Mouse (Mus musculus) heart, embryonic 16.5 days (tissue): ENCODE results near the gene Synm. TPM values are rescaled to one million over a fixed set of nuclear protein-coding genes. Genes with fewer than 3 reads are reported as not detected.
A peak's percentile ranks its signal among the peaks of the same experiment; 100 is the strongest.

Experiments used
- ATAC-seq: fragments of 200-750 bp; cut with Nextera tagmentation; replicated peaks from 2 replicates; pipeline ENCODE4 v1.8.0; 2017; ENCODE audit warnings: moderate number of reproducible peaks; ENCODE audit not compliant: insufficient read depth, low FRiP score; ENCODE audit errors: extremely low read depth
- H3K27ac ChIP-seq: fragments of 300-500 bp; sonication (generic); 2 replicates; pipeline ENCODE4 v1.5.1; 2014; ENCODE audit warnings: mild to moderate bottlenecking, low read length, control low read depth, moderate library complexity
- H3K27me3 ChIP-seq: fragments of 300-500 bp; sonication (generic); 2 replicates; pipeline ENCODE4 v1.6.1; 2014; ENCODE audit warnings: low read length, mixed read lengths; ENCODE audit not compliant: control insufficient read depth, insufficient read depth
- H3K36me3 ChIP-seq: fragments of 300-500 bp; sonication (generic); 2 replicates; pipeline ENCODE4 v1.6.1; 2014; ENCODE audit not compliant: control insufficient read depth, insufficient read depth
- H3K4me1 ChIP-seq: fragments of 300-500 bp; sonication (generic); 2 replicates; pipeline ENCODE4 v1.6.1; 2014; ENCODE audit warnings: low read length, mixed read lengths; ENCODE audit not compliant: control insufficient read depth, insufficient read depth
- H3K4me2 ChIP-seq: fragments of 300-500 bp; sonication (generic); 2 replicates; pipeline ENCODE4 v1.6.1; 2014; ENCODE audit warnings: low read depth, mild to moderate bottlenecking, control low read depth, low read length
- H3K4me3 ChIP-seq: fragments of 300-500 bp; sonication (generic); 2 replicates; pipeline ENCODE4 v1.5.1; 2014; ENCODE audit warnings: mild to moderate bottlenecking, control low read depth, low read length
- H3K9ac ChIP-seq: fragments of 300-500 bp; sonication (generic); 2 replicates; pipeline ENCODE4 v1.6.1; 2014; ENCODE audit warnings: low read length, control low read depth
- H3K9me3 ChIP-seq: fragments of 300-500 bp; sonication (generic); replicated peaks from 2 replicates; pipeline ENCODE4 v1.6.1; 2016; ENCODE audit warnings: low read length; ENCODE audit not compliant: control insufficient read depth
- WGBS: fragments of 180-500 bp; shearing (Covaris S2); extraction: QIAGEN DNeasy Blood & Tissue Kit; methylation state at CpG from one replicate; pipeline ENCODE4 v1.1.7; 2014; 5-methylcytosine and 5-hydroxymethylcytosine counted together
- polyA plus RNA-seq: library from polyadenylated mRNA; unstranded; fragments of >200 nt; fragmentation: Nextera tagmentation; extraction: Ambion mirVana; gene quantifications from 2 replicates; pipeline ENCODE4 v1.2.1, GENCODE M21; 2015

The Synm gene
- polyA plus RNA-seq, 1 experiment from 2014 or later = 3.8 TPM

DNA sequence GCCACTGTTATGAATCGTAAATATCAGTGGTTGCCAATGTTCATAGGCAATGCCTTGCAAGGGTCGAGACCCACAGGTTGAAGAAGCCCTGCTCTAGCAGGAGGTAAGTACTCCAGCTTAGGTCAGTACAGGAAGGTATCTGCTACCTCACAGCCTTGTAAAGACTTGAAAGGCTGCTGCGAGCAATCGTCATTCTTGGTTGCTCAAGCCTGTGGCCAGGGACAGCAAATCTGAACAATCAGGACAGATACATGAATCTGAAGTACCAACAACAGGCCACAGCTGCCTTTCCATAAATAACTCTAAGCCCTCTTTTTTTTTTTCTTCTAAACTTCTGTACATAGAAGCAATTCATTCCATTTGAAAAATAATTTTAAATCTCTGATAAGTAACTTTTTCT, 27.3 kb downstream of the Synm start:
- Histone ChIP-seq H3K27me3 (no peaks in the 10 kb centered on the region), H3K9me3 (peaks cover 3% of the 10 kb centered on the region; the same call in 1 of the 2 replicates), H3K4me3 (no peak overlapping the region), H3K27ac (no peak overlapping the region; the same call in 1 of the 2 replicates), H3K36me3 (peaks cover 8% of the 10 kb centered on the region), H3K4me1 (peaks cover 20% of the 10 kb centered on the region), H3K4me2 (no peak overlapping the region), H3K9ac (no peak overlapping the region)
- no peak for ATAC-seq
- WGBS = 58% methylated on average over 4 of the region's 4 CpGs

DNA sequence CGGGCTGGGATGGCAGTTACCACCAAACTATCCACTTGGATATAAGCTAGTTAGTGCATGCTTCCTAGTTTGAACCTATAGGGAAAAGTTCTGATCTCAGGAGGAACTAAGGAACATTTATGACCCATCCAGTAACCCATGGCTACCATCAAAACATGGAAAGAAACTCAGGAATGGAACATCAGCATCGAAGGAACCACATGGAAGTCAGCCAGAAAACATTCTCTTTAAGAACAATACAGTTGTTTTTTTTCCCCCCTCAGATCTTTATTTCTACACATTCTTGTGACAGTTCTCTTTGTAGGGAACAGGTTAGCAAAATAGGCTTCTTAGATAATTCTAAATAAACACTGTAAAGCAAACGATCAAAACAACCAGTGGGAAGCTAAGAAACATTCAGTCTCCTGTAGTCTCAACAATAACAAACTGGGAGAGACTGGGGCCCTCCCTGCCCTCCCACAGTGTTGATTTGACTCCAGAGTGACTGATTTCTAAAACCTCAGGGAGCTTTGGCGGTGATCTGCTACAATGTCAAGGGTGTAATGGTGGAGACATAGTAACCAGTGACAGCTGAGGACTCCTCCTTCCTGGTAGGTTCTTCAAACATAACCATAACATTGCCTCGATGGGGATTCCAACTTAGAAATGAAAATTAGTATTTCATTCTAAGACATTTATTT, 29.0 kb downstream of the Synm start:
- H3K27me3 ChIP-seq = no peaks in the 10 kb centered on the region
- peaks cover 20% of the 10 kb centered on the region for H3K4me1 ChIP-seq
- 53% methylated on average over 5 of the region's 5 CpGs for WGBS
- no peak overlapping the region for H3K4me2 ChIP-seq
- peaks cover 3% of the 10 kb centered on the region; the same call in 1 of the 2 replicates for H3K9me3 ChIP-seq
- H3K27ac ChIP-seq = no peak overlapping the region
- no peak overlapping the region for H3K4me3 ChIP-seq
- H3K36me3 ChIP-seq = peaks cover 8% of the 10 kb centered on the region
- no peak overlapping the region for H3K9ac ChIP-seq
- no peak; the same call in 1 of the 2 replicates for ATAC-seq

DNA sequence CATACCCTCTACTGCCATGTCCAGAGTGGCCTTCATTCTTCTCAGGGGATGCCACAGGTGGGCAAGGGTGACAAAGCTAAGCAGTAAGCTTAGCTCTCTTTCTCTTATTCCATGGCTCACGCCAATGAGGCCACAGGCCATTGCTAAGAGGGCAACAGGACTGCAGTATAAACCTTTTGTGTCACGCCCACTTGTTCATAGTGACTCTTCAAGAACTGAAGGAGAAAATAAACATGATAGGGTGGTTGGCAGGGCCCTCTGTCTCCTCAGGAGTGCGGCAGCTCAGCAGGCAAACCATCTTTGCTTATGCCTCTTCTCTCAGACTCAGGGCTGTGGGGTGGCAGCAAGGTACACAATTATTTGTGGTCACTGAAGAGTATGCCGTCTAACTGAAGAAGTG, 30.7 kb downstream of the Synm start:
- Histone ChIP-seq H3K9me3 (peaks cover 3% of the 10 kb centered on the region; the same call in 1 of the 2 replicates), H3K4me2 (no peak overlapping the region), H3K4me1 (peaks cover 19% of the 10 kb centered on the region), H3K9ac (no peak overlapping the region), H3K27ac (no peak overlapping the region), H3K36me3 (peaks cover 12% of the 10 kb centered on the region), H3K27me3 (no peaks in the 10 kb centered on the region), H3K4me3 (no peak overlapping the region)
- no peak for ATAC-seq
- 91% methylated on average over 4 of the region's 4 CpGs for WGBS

DNA sequence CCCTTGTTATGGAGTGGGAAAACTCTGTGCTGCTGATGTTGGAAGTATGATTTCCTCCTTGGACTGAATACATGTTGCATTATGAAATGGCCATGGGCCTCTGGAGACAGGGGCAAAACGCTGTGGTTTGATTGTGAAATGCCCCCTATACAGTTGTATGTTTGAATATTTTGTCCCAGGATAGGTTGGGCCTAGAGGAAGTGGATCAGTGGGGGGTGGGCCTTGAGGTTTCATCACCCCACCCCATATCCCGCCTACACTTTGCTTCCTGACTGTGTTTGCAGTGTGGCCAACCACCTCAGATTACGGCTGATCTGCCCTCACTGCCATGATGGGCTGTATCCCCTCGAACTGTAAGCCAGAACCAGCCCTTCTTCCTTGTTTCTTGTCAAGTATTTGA, 31.3 kb downstream of the Synm start:
- H3K27me3 ChIP-seq = no peaks in the 10 kb centered on the region
- no peak for ATAC-seq
- no peak overlapping the region for H3K27ac ChIP-seq
- WGBS = 90% methylated on average over 4 of the region's 4 CpGs
- H3K9me3 ChIP-seq = peaks cover 3% of the 10 kb centered on the region; the same call in 1 of the 2 replicates
- peaks cover 12% of the 10 kb centered on the region for H3K36me3 ChIP-seq
- no peak overlapping the region for H3K9ac ChIP-seq
- H3K4me1 ChIP-seq = peaks cover 13% of the 10 kb centered on the region
- H3K4me3 ChIP-seq = no peak overlapping the region
- H3K4me2 ChIP-seq = no peak overlapping the region

DNA sequence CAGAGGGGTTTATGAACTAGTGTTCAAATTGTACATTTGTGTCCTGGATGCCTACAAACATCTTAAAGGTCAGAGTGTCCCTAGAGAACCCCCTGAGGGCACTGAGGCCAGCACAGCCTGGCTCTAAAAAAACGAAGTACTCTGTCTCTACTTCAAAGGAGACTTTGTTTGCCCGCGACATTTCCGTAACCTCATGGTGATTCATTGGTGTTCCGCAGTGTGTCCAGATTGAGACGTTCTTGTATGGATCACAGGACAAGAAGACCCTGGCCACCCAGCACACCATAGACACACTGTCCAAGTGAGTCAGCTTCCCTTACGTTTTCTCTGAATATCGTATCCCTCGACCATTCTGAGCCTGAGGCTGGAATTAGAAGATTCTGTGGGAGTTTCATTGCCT, 34.5 kb downstream of the Synm start:
- Histone ChIP-seq H3K27ac (no peak overlapping the region), H3K4me1 (0 out of 2 replicates have a peak, but pooled peaks cover under 1% of the 10 kb centered on the region), H3K9ac (no peak overlapping the region), H3K27me3 (no peaks in the 10 kb centered on the region), H3K9me3 (peaks cover 3% of the 10 kb centered on the region; the same call in 1 of the 2 replicates), H3K4me3 (no peak overlapping the region), H3K4me2 (no peak overlapping the region), H3K36me3 (peaks cover 12% of the 10 kb centered on the region)
- ATAC-seq = no peak
- WGBS = 82% methylated on average over 9 of the region's 9 CpGs

DNA sequence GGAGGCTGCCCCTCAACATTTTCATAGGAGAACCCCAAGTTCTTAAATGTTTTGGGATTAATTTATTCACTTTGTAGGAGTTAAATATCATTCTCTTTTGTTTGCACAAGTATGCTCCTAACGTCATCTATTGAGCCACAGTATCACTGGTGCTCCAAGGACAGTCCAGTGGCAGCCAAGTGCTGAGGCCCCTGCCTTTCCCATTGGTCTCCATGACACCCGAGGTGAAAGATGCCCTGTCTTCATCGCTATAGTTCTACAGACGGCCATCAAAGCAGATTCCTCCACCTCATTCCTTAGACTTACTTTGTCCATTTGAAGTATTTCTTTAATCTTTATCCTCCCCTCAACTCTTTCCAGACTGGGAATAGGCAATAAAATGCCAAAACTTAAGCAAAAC, 35.0 kb downstream of the Synm start:
- Histone ChIP-seq H3K36me3 (peaks cover 12% of the 10 kb centered on the region), H3K4me3 (no peak overlapping the region), H3K27ac (no peak overlapping the region), H3K4me1 (peaks cover 5% of the 10 kb centered on the region), H3K9me3 (peaks cover 3% of the 10 kb centered on the region; the same call in 1 of the 2 replicates), H3K27me3 (no peaks in the 10 kb centered on the region), H3K9ac (no peak overlapping the region), H3K4me2 (no peak overlapping the region)
- 73% methylated on average over 4 of the region's 4 CpGs for whole genome bisulfite sequencing
- ATAC-seq = no peak

DNA sequence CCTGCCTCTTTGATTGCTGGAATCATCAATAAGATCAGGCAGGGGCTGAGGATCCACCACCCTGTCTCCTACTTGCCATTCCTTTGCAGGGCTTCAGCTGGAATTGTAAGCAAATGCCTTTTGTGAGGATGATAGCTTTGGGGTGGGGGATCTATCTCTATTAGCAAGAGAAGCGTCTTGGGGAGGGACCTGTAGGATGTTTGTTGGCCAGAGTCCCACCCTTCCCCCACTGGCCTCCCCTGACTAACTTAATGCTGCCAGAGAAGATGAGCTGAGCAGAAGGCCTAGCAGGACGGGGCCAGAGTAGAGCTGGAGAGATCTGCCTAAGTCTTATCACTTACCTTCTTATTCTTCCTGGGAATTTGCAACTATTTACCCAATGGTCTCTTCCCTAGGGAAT, 37.4 kb downstream of the Synm start:
- whole genome bisulfite sequencing = 38% methylated on average over 2 of the region's 2 CpGs
- no peak overlapping the region for H3K4me3 ChIP-seq
- no peak overlapping the region for H3K4me2 ChIP-seq
- no peak for ATAC-seq
- H3K9me3 ChIP-seq = no peaks in the 10 kb centered on the region
- peaks cover 4% of the 10 kb centered on the region for H3K36me3 ChIP-seq
- peaks cover 26% of the 10 kb centered on the region for H3K4me1 ChIP-seq
- no peak overlapping the region for H3K27ac ChIP-seq
- no peaks in the 10 kb centered on the region for H3K27me3 ChIP-seq
- H3K9ac ChIP-seq = no peak overlapping the region

DNA sequence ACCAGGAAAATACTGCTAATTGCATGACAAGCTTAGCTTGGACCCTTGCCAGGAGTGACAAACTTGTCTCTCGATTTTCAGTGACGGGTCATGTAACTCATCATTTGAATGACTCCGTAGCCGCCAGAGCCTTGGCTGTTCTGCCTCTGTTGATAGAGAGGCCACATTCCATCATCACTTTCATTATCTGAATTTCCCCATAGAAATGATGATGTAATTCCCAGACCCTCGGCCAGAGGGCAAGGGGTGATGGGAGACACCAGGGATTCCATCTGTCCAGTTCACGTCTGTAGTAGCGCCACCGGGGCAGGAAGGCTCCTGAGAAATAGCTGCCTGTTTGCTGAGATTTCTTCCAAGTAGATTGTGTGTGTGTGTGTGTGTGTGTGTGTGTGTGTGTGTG, 40.7 kb downstream of the Synm start:
- H3K4me2 ChIP-seq = peak overlapping the region; percentile 25
- 14% methylated on average over 8 of the region's 8 CpGs for WGBS
- H3K4me3 ChIP-seq = no peak overlapping the region
- no peak overlapping the region for H3K9ac ChIP-seq
- peak; percentile 49 for ATAC-seq
- 0 out of 2 replicates have a peak overlapping the region, but pooled peaks have one; percentile 9 for H3K27ac ChIP-seq
- H3K9me3 ChIP-seq = no peaks in the 10 kb centered on the region
- no peaks in the 10 kb centered on the region for H3K36me3 ChIP-seq
- peaks cover 41% of the 10 kb centered on the region for H3K4me1 ChIP-seq
- no peaks in the 10 kb centered on the region for H3K27me3 ChIP-seq

DNA sequence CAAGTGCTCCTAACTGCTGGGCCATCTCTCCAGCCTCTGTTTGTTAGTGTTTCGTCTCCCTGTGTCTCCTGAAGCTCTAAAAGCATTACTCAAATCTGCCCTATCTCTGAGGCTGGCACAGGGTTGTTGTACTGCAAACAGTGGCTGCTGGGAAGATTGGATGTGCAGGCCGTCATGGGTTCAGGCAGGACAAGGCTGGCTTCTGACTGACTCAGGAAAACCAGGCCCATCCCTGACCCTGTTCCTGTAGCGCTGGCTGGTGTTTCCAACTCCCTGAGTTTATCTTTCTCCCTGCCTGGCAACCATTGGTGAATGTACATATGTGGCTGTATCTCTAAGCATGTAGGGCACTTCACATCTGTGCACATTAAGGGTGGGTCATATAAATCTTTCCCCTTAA, 42.0 kb downstream of the Synm start:
- WGBS = 68% methylated on average over 3 of the region's 3 CpGs
- H3K4me2 ChIP-seq = no peak overlapping the region
- peaks cover 4% of the 10 kb centered on the region; the same call in 1 of the 2 replicates for H3K9me3 ChIP-seq
- peaks cover 7% of the 10 kb centered on the region for H3K36me3 ChIP-seq
- no peak for ATAC-seq
- H3K4me1 ChIP-seq = peaks cover 42% of the 10 kb centered on the region
- no peaks in the 10 kb centered on the region for H3K27me3 ChIP-seq
- no peak overlapping the region for H3K9ac ChIP-seq
- no peak overlapping the region for H3K27ac ChIP-seq
- H3K4me3 ChIP-seq = no peak overlapping the region
